Mouse (Mus musculus) spleen, postnatal 14 days (tissue): ENCODE data around the gene 6430548M08Rik.
A peak's percentile ranks its signal among the peaks of the same experiment; 100 is the strongest.

Source experiments
- DNase-seq, 2 experiments: peaks; one replicate each; pipeline ENCODE4 v3.0.0; 2021 to 2022; ENCODE audit warnings: low spot score in 2 of 2

6430548M08Rik gene

DNA sequence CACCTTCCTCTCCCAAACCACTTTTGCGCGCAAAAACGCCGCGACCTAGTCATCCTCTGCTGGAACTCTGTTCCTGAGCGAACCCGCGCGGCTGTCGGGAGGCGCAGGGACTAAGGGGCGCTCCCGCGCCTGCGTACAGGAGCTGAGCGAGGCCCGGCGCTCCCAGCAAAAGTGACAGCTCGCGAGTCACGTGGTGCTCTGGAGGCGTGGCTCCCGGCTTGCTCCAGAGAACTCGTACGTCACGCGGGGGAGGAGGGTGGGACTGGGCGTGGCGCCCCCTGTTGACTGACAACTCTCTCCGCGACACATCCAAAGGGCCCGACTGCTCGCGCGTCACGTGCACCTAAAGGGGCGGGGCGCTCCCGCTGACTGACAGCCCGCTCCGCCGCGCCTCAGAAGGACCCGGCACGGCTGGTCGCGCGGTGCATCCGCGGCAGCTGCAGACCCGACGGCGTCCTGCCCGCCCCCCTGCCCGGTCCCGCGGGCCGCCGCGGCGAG is at the start of gene 6430548M08Rik:
Gene 6430548M08Rik, plus strand, starts transcription at position 395 of the 498 bp plus-strand sequence.
- DNase-seq = peak; percentile 98 to 99

DNA sequence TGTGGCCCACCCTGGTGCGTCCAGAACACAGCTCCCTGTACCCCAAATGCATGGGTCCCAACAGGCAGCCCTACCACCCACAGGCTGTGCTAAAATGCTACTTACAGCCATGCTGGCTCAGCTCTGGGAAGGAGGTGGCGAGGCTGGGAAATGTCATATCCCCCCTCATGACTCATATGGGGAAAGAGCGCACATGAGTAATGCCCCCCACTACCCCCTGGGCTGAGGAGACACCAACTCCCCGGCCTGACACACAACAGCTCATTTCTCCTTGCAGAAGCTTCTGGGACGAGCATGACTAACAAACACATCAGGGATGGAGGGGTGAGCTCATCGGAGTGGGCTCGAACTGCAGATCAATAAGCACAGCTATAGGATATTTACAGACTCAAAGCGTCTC is 48.3 kb upstream of the 6430548M08Rik start:
- DNase-seq = no peak

DNA sequence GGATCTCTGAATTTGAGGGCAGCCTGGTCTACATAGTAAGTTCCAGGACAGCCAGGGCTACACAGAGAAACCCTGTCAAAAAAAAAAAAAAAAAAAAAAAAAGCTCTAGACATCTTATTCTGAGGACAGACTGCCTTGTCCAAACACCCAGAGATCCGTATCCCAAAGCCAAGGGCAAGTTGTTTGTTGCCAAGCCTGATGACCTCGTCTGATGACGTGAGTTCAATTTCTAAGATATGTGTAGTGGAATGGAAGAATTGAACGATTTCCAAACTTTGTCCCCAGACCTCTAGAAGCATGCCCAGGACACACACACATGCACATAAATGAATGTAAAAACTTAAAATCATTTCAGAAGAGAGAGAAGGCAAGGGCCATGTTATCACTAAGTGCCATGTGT is 47.7 kb upstream of the 6430548M08Rik start:
- DNase-seq = no peak

DNA sequence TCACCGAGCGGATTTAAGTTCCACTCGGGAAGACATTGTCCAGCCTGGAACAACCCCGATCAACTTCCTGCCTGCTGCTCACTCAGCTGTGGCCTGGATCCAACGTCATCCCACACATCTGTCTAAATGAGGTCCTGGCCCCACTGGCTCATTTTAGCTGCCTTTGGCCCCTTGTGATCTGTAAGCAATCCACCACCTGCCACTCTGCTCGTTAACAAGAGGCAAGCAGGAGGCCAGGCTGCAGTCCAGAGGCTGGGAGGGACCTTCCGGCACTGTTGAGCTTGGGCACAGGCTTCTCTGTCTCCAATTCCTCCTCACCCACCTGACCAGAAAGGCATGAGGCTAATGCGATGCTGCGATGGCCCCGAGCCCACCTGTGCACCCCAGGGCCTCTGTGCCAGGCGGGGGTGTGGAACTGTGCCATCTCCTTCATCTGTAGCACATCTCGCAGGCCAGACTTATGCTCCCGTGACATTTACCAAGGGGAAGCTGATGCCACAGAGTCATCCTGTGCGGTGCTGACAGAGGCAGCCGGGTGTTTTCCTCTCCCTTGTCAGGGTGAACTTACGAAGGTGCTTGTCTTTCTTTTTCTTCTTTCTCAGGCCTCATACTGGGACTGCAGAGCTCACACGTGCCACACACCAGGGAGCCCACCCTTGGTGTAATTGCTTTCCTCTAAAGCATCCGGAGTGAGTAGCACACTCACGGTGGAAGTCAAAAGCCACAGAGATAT is 45.9 kb upstream of the 6430548M08Rik start:
- DNase-seq = no peak

DNA sequence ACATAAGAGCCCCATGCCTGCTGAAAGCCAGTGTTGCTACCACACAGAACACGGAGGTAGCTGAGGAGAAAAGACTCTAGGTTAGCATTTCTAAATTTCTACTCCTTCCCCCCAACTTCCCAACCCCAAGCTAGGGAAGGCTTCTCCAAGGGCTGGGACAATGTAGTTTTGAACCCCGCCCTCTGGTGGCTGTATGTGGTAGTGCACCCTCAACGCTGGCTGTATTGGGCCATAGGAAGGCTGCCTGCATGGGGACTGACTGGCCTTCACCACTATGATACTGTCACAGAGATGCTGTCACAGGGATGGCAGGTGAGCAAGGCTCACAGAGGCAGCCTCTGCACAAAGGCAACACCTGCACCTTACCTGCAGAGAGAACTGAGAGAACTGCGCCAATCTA is 42.3 kb upstream of the 6430548M08Rik start:
- DNase-seq = peak; percentile 44 to 59

DNA sequence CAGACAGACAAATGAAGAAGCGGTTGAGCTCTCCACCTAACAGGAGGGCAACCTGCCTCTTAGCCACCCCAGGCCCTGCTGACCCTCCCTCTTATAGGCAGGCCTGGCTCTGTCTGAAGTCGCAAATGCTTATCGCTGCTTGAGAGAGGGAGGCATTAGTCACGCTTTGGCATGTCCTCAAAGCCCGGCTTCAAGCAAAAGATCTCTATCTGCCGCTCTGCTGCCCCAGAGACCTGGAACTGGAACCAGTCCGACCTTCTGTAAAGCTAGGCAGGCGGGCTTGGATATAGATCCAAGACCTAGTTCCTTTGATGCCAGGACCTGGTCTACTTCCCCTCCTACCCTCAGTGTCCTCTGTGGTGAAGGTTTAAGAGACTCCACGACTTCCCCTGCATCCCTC is 41.7 kb upstream of the 6430548M08Rik start:
- no peak for DNase-seq

DNA sequence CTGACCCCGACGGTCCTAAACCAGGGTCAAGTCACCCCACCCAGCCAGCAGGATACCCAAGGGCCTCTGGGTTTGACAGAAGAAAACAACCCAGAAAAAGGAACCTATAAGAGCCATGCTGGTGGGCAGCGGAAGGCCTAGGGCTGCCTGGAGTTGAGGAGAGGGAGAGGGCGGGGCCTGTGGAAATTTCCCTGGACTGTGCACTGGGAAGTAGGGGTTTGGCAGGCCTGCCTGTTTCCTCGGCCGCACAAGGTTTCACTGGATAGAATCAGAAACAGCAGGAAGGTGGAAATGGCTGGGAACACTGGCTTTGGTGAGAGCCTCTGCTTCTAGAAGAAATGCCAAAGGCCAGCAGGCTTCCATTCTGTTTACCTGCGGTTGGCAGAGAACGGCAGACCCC is 41.1 kb upstream of the 6430548M08Rik start:
- DNase-seq = no peak

DNA sequence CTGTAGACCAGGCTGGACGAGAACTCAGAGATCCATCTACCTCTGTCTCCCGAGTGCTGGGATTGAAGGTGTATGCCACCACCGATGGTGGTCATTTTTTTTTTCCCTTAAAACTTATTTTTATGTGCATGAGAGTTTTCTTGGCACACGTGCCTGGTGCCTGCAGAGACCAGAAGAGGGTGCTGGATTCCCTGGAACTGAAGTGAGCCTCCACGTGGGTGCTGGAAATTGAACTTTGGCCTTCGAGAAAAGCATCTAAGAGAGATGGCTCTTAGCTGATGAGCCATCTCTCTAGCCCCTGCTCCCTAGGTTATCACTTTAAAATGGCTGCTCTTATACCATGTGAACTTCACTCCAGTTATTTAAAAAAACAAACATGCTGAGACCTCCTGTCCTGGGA is 39.4 kb upstream of the 6430548M08Rik start:
- DNase-seq = no peak

DNA sequence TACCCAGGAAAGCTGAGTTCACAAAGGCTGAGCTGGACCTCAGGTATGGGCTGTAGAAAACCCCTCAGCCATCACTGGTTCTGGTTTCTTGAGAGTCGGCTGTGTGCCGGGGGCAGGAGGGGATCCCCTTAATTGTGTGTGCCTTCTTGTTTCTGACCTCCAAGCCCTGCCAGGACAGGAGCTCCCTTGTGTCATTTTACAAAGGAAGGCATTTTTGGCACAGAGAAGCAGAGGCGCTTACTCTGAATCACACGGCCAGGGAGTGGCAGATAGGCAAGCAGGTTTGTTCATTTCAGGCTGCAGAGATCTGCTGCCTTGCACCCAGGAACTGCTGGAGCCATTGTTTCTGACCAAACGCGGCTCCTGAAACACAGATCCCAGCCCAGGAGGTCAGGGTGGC is 38.6 kb upstream of the 6430548M08Rik start:
- no peak for DNase-seq

DNA sequence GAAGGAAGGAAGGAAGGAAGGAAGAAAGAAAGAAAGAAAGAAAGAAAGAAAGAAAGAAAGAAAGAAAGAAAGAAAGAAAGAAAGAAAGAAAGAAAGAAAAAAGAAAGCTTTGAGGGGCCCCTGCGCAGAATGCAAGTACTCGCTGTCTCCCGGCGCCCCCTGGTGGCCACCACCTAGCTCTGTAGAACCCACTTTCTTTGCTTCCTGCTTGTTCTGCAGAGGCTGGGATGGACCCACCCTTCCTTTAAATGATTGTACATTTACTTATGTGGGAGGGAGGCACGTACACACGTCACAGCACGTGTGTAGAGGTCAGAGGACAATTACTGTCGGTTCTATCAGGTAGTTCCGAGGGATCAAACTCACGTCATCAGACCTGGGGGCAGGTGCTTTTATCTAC is 35.9 kb upstream of the 6430548M08Rik start:
- peak; percentile 47 to 63 for DNase-seq

DNA sequence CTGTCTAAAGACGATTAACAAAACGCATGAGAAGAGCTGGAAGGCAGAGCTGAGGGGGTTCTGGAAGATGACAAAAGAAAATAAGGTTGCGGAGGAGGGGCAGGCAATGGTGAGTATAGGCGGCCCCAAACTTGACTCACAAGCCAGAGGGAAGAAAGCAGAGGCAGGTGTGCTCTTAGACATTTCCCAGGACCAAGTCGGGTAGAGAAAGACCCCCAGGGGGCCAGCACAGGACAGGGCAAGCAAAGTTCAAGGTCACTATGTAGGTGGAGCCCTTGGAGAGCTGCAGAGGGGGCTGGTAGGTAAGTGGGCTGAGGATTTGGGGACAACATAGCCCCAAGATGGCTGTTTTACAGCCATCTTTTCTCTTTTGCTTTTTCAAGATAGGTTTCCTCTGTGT is 34.6 kb upstream of the 6430548M08Rik start:
- DNase-seq = no peak

DNA sequence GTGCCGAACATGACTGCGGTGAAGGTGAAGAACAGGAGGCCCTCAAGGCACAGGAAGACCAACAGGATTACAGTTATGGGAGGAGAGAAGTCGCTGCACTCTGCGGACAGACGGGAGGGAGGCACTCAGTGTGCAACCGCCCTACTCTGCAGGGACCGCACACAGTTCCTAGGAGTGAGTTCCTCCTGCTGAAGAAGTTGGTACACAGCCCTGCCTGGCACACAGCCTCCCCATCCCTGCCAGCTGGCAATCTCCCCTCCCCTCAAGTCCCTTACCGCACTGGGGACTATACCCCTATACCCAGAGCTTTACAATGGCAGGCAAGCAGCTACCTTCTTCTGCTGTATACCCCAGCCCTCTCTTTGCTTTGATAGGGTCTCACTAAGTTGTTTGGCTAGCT is 30.7 kb upstream of the 6430548M08Rik start:
- no peak for DNase-seq

DNA sequence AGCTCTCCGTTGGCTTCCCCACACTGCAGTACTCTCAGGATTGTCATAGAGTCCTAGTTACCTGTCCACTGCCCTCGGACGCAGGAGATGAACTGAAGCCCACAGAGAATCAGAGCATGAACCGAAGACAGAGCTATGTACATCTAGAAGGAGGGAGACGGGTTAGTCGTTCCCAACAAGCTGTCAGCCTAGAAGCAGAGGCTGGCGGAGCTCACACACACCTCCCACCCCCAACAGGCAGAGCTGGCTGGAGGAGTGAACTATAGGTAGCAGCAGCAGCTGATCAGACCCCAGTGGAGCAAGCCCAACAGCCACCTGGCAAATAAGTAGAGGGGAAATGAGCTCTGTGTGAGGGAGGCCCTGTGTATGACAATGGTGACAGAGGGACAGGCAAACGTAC is 29.2 kb upstream of the 6430548M08Rik start:
- no peak for DNase-seq

DNA sequence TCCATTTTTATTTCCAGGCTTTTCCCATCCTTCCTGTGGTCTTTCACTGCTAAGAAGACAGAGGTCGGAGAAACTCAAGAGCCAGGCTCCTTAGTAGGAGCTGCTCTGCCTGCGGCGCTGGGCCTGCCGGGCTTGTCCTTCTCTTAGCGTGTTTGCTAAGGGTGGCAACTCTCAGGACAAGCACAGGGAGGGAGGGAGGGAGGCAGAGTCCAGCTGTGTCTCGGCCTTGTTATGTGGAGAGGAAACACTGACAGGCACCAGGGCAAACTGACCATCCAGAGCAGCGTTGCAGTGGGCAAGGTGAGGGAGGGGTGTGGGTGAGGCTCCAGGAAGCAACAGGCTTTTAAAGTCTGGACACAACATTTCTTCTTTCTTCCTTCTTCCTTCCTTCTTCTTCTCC is 24.4 kb upstream of the 6430548M08Rik start:
- DNase-seq = no peak

DNA sequence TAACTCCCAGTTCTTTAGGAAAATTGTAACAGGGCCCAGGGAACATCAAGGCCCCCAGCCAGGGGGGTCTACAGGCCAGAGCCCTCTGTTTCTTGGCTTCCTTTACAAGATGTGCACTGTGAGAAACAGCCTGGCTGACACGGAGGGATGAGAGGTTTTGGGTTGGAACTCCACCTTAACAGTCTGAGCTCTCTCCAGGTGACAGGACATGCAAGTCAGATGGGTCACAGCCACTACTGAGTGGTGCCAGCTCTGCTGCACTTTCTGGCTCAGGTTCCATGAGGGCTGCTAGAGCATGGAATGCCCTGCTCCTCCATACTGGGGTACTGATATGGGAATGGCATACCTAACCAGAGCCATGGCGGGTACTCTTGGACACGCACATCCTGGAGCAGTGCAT is 22.9 kb upstream of the 6430548M08Rik start:
- DNase-seq = no peak

DNA sequence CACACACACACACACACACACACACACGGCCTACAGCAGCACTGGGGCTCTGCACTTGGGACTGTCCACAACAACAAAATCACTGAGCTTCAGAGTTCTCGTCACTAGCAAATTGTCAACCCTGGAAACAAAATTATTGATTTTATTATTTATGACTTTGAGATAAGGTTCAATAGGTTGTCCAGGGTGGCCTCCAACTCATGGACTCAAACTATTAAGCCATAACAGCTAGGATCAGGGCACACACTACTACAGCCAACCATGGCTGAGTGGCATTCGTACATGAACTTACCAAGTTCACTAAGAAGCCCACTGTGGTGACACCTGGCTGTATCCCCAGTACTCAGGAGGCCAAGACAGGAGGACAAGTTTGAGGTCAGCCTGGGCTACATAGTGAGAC is 20.8 kb upstream of the 6430548M08Rik start:
- DNase-seq = no peak

DNA sequence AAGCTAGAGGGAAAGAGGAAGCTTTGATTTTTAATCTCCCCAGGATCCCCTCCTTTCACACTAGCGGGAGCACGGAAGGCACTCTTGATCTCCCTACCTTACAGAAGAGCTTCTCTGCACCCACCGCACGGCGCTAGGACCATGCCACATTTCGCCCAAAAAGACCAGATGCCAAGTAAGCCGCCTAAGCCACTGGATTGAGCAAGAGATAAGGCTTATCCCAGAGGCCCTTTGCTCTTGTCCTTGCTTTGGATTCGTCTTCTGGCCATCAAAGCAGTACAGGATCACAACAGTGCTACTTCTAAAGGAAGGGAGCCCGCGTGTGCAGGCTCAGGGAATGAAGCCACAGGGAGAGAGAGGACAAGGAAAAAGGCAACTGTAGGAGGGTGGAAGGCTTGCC is 19.2 kb upstream of the 6430548M08Rik start:
- DNase-seq = no peak

DNA sequence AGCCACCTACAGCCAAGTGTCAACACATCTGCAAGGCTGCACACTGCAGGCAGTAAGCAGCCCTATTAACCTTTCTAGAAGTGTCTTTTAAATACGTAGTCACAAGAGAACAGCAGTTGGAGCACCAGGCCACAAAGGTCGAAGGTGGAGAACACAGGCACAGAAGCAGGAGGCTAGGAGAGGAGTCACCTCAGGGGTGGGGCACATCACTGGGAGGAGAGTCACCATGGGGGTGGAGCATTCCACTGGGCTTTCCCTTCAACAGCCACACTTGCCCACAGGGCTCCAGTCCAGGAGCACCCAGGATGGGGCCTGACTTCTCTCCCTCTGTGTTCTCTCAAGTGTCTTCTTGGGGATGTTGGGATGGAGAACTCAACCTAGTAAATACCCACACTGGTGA is 17.5 kb upstream of the 6430548M08Rik start:
- DNase-seq = no peak

DNA sequence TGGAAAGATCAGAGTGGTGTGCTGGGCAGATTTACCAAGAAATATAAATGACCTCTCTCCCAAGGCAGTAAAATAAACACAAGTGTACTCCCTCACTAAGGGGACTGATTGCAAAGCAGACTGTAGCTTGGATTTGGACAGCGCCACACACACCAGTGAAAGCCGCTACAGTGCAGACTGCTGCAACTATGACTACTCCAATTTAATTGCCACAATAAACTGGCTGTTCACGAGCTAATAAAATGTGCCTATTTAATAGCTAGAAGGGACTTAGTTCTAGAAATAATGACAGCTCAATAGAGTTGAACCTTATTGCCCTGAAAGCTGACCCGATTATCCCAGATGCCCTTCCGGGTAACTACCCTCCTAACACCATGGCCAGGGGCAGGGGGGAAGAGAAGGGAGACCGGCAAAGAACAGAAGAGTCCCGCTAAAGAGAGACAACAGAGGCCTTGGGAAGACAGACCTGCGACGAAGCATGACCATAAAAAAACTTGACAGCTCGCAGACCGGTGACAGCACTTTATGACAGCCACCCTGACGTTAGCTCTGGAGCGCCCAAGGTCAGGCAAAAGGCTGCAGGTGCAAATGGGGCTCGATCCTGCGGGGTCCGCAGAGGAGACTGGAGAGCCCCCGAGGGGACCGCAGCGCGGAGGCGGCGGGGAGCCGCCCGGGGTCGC is 13.4 kb upstream of the 6430548M08Rik start:
- no peak for DNase-seq

DNA sequence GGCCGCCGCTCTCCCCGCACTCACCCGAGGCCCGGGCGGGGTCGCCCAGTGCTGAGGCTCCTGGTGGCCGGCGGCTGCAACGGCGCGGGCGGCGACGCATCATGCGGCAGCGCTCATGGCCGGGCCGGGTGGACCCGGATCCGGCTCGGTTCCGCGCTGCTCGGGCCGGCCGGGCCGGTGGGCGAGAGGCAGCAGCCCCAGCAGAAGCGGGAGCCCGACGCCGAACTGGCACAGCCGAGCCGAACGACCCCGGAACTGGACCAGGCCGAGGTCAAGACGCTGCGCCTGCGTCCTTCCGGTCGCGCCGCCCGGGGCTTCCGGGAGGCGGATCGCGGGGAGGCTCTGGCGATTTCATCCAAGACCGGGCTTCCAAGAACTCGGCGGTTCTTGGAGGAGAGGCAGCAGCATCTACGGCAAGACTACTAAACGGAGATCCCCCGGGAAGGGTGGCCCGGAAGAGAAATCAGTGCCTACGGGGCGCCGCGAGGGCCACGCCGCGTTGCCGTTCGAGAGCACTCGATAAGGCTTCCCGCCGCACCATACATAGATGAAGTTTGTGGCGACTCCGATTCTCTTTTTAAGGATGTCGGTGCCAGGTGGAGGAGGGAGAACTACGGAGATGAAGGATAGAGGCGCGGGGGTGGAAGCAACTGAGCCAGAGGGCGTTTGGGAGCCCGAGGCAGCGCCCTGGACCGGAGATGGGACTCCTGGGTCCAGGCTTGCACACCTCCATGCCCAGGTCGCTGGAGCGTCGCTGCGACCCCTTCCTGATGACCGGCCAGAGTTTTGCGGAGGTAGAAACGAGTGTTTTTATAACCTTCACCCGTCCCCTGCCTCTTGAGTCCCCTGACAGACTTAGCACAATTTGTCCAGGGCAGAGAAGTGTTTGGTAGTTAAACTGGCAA is 12.6 kb upstream of the 6430548M08Rik start, which contains the start of gene Zdhhc7:
Gene Zdhhc7, minus strand, starts transcription at position 415 of the 905 bp plus-strand sequence.
- DNase-seq = peak; percentile 47 to 66

DNA sequence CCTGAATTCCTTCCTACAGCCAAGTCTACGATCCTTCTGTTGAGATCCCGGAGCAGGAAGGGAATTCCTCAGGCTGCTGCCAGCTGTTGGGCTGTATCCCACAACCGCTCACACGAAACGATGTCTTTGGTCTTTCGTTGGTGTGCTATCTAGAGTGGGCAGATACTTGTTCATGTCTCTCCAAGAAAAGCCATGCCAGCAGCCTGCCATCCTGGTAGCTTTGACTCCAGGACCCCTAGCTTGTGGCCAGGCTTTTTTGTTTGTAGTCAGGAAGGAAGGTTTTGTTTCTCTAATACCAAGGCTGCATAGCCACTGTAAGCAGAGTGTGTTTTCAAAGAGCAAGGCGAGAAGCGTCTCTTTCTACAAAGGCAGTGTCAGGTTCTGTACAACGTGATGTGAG is 10.0 kb upstream of the 6430548M08Rik start:
- DNase-seq = no peak

DNA sequence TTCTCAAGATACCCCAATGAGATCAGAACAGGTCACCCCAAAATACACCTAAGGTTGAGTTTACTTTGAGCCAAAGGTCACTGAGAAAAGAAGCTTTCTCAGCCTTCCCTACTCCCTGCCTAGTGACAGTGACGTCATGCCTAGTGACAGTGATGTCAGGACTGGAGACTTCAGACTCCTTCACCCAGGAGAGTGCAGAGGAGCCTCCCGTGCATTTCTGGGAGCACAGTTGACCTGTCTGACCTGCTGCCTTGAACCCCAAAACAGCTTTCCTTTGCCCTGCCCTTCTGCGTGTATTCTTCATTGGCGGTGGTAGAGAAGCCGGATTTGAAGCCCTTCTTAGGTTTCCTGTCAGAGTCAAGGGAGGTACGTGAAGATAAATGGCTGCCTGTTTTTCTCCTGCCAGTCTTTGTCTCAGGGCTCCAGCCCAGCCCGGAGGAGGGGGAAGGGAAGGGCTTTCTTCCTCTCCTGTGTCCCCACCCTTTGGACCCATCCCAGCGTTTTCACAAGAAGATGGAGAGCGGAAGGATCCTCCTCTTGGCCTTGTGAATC is 9.2 kb upstream of the 6430548M08Rik start:
- no peak for DNase-seq
